Mouse (Mus musculus): ENCODE results near the gene Nrxn1. TPM values are rescaled to one million over a fixed set of nuclear protein-coding genes. Genes with fewer than 3 reads are reported as not detected.

The Nrxn1 gene
- polyA plus RNA-seq, 1 experiment from 2014 or later: 12.2 TPM

DNA sequence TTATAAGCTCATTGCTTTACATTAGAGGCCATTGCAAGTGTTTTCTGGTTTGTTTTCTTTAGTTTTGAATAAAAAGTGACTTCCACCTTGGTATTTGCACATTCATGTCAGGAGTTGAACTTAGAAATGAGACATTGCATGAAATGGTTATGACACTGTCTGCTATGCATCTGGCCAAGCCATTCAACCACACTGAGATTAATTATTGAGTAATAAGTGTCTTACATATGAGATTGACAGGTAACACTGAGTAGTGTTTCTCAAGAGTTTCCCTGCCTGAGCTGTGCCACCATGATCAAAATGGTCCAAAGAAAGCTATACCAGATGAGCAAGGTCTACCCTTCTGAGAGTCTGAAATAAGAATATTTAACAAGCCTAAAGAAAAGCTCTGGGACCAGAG lies 92.5 kb downstream of the Nrxn1 start:
- Histone ChIP-seq H3K9me3 (ENCODE audit: control insufficient read depth, low read length) (no peaks in the 10 kb centered on the region), H3K4me2 (ENCODE audit: low read depth, low read length) (no peak overlapping the region), H3K36me3 (ENCODE audit: control insufficient read depth, insufficient read depth, low read length) (no peaks in the 10 kb centered on the region), H3K4me3 (ENCODE audit: low read depth, low read length) (no peak overlapping the region), H3K27me3 (replicated peaks; ENCODE audit: control insufficient read depth, insufficient read depth, low read length) (no peaks in the 10 kb centered on the region), H3K9ac (ENCODE audit: low read depth, low read length) (no peak overlapping the region), H3K4me1 (ENCODE audit: control insufficient read depth, insufficient read depth, low read length) (no peaks in the 10 kb centered on the region), H3K27ac (replicated peaks; ENCODE audit: low read depth, low read length) (no peak overlapping the region)
- ATAC-seq (ENCODE audit: low read depth) (no peak), DNase-seq (ENCODE audit: low spot score) (no peak)

DNA sequence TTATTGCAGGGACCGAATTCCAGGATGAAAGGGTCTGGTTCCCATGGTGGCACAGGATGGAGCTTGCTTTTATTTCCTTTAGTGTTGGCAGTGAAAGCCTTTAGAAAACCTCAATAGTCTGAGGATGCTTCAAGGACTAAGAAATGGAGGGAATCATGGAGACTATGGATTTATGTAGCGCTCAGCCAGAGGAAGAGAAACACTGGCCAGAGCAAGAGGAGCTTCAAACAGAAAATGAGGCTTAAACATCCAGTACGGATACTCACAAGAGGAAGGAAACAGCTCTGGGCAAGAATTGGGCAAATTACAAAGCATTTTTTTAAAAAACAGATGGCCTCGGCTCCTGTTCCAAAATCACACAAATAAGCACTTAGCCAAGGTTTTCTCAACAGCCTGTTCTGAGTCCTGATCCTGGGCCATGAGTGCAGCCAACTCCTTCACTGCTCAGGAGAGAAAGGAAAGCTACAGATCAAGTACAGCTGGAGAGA lies 93.2 kb downstream of the Nrxn1 start:
- no peak overlapping the region for H3K4me3 ChIP-seq (ENCODE audit: low read depth, low read length)
- H3K4me2 ChIP-seq (ENCODE audit: low read depth, low read length): no peak overlapping the region
- H3K27me3 ChIP-seq (replicated peaks; ENCODE audit: control insufficient read depth, insufficient read depth, low read length): no peaks in the 10 kb centered on the region
- H3K27ac ChIP-seq (replicated peaks; ENCODE audit: low read depth, low read length): no peak overlapping the region
- DNase-seq (ENCODE audit: low spot score) (no peak), ATAC-seq (ENCODE audit: low read depth) (no peak)
- WGBS: 68% methylated on average over 4 of the region's 4 CpGs
- H3K4me1 ChIP-seq (ENCODE audit: control insufficient read depth, insufficient read depth, low read length): no peaks in the 10 kb centered on the region
- no peaks in the 10 kb centered on the region for H3K36me3 ChIP-seq (ENCODE audit: control insufficient read depth, insufficient read depth, low read length)
- H3K9me3 ChIP-seq (ENCODE audit: control insufficient read depth, low read length): no peaks in the 10 kb centered on the region
- H3K9ac ChIP-seq (ENCODE audit: low read depth, low read length): no peak overlapping the region

DNA sequence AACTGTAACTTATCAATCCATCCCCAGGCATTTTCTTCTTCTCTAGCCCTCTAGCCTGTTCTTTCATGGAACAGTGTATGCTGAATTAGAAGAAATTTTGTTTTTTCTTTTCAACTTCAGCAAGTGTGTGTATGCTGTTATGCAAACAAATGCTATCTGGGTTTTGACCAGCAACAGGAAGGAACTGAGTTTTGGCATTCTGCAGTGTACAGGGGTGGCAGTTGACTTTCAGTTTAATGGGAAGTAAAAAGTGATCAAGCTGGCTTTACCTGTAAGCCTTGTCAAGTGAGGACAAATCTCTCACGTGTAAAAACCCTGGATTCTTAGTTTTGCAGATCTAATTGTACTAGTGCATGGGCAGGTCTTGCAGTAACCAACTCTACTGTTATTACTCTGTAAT lies 95.2 kb downstream of the Nrxn1 start:
- DNase-seq (ENCODE audit: low spot score) (peak; percentile 10), ATAC-seq (ENCODE audit: low read depth) (no peak)
- H3K27ac ChIP-seq (replicated peaks; ENCODE audit: low read depth, low read length): no peak overlapping the region
- no peaks in the 10 kb centered on the region for H3K27me3 ChIP-seq (replicated peaks; ENCODE audit: control insufficient read depth, insufficient read depth, low read length)
- no peak overlapping the region for H3K9ac ChIP-seq (ENCODE audit: low read depth, low read length)
- 51% methylated on average over 1 of the region's 1 CpGs for WGBS
- no peak overlapping the region for H3K4me3 ChIP-seq (ENCODE audit: low read depth, low read length)
- H3K9me3 ChIP-seq (ENCODE audit: control insufficient read depth, low read length): no peaks in the 10 kb centered on the region
- H3K4me2 ChIP-seq (ENCODE audit: low read depth, low read length): no peak overlapping the region
- H3K36me3 ChIP-seq (ENCODE audit: control insufficient read depth, insufficient read depth, low read length): no peaks in the 10 kb centered on the region
- H3K4me1 ChIP-seq (ENCODE audit: control insufficient read depth, insufficient read depth, low read length): no peaks in the 10 kb centered on the region

DNA sequence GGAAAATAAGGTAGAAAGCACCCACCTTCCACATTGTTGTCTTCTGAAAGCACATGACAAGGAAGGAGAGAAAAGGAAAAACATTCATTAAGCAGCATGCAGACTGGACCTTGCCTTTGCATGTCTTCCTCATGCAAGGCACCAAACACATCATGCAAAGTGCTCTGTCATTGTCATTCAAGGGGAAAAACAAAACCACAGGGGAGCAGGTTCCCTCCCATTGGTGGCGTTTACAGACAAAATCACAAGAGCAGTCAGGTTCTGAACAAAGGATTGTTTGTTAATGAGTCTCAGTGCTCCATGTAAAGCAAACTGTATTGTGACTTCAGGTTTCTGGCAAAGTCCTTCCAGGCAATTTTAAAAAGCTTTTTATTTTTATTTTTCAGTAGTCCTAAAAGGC lies 97.4 kb downstream of the Nrxn1 start:
- no peak overlapping the region for H3K9ac ChIP-seq (ENCODE audit: low read depth, low read length)

DNA sequence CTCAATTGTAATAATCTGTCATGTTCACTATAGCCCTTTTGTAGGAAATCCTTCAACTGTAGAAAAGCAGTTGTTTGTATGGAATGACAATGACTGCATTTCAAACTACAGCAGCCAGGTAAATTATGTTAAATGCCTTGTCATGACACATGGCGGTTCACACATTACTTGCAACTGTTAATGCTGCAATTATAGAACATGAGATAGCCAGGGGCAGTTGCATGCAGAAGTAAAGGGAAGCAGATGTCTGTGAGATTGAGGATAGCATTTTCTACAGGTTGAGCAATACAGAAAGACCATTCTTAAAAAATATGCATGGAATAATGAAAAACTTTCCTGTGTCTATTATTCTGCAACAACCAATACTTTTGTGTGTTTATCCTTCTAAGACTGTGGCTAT lies 98.6 kb downstream of the Nrxn1 start:
- Histone ChIP-seq H3K27me3 (replicated peaks; ENCODE audit: control insufficient read depth, insufficient read depth, low read length) (no peaks in the 10 kb centered on the region), H3K9me3 (ENCODE audit: control insufficient read depth, low read length) (no peaks in the 10 kb centered on the region), H3K4me1 (ENCODE audit: control insufficient read depth, insufficient read depth, low read length) (no peaks in the 10 kb centered on the region), H3K36me3 (ENCODE audit: control insufficient read depth, insufficient read depth, low read length) (no peaks in the 10 kb centered on the region), H3K4me2 (ENCODE audit: low read depth, low read length) (no peak overlapping the region), H3K27ac (replicated peaks; ENCODE audit: low read depth, low read length) (no peak overlapping the region), H3K4me3 (ENCODE audit: low read depth, low read length) (no peak overlapping the region), H3K9ac (ENCODE audit: low read depth, low read length) (no peak overlapping the region)
- no peak for ATAC-seq (ENCODE audit: low read depth)
- WGBS: 36% methylated on average over 1 of the region's 1 CpGs
- DNase-seq (ENCODE audit: low spot score): no peak

More for the DNA sequence above, 97.4 kb downstream of the Nrxn1 start:
- no peak overlapping the region for H3K4me2 ChIP-seq (ENCODE audit: low read depth, low read length)
- H3K9me3 ChIP-seq (ENCODE audit: control insufficient read depth, low read length): no peaks in the 10 kb centered on the region
- H3K27ac ChIP-seq (replicated peaks; ENCODE audit: low read depth, low read length): no peak overlapping the region
- peak; percentile 30 for DNase-seq (ENCODE audit: low spot score)
- H3K4me1 ChIP-seq (ENCODE audit: control insufficient read depth, insufficient read depth, low read length): no peaks in the 10 kb centered on the region
- H3K27me3 ChIP-seq (replicated peaks; ENCODE audit: control insufficient read depth, insufficient read depth, low read length): no peaks in the 10 kb centered on the region
- H3K4me3 ChIP-seq (ENCODE audit: low read depth, low read length): no peak overlapping the region
- no peaks in the 10 kb centered on the region for H3K36me3 ChIP-seq (ENCODE audit: control insufficient read depth, insufficient read depth, low read length)
- peak; percentile 22; the same call in 1 of the 2 replicates for ATAC-seq (ENCODE audit: low read depth)
- WGBS: 13% methylated on average over 1 of the region's 1 CpGs

DNA sequence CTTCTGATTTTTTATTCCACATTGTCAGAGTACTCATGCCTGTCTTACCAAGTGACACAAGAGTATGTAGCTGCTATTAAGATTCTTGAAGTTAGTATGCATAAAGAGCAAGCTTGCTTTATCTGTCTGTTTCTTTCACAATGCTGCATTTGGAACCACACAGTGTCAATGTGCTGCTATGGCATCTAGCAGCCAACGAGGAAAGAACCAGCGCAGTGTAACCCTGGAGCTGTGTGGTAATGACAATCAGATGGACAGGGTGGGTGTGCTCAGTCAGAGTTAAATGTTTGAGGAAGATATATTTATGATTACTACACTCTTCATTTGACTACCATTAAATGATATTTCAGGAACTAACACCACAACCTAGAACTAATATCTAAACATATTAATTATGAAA lies 102.1 kb downstream of the Nrxn1 start:
- Histone ChIP-seq H3K4me3 (ENCODE audit: low read depth, low read length) (no peak overlapping the region), H3K27ac (replicated peaks; ENCODE audit: low read depth, low read length) (no peak overlapping the region), H3K27me3 (replicated peaks; ENCODE audit: control insufficient read depth, insufficient read depth, low read length) (no peaks in the 10 kb centered on the region), H3K4me1 (ENCODE audit: control insufficient read depth, insufficient read depth, low read length) (no peaks in the 10 kb centered on the region), H3K9me3 (ENCODE audit: control insufficient read depth, low read length) (no peaks in the 10 kb centered on the region), H3K9ac (ENCODE audit: low read depth, low read length) (no peak overlapping the region), H3K36me3 (ENCODE audit: control insufficient read depth, insufficient read depth, low read length) (no peaks in the 10 kb centered on the region), H3K4me2 (ENCODE audit: low read depth, low read length) (no peak overlapping the region)
- no peak for DNase-seq (ENCODE audit: low spot score)
- WGBS: 64% methylated on average over 2 of the region's 2 CpGs
- ATAC-seq (ENCODE audit: low read depth): no peak

DNA sequence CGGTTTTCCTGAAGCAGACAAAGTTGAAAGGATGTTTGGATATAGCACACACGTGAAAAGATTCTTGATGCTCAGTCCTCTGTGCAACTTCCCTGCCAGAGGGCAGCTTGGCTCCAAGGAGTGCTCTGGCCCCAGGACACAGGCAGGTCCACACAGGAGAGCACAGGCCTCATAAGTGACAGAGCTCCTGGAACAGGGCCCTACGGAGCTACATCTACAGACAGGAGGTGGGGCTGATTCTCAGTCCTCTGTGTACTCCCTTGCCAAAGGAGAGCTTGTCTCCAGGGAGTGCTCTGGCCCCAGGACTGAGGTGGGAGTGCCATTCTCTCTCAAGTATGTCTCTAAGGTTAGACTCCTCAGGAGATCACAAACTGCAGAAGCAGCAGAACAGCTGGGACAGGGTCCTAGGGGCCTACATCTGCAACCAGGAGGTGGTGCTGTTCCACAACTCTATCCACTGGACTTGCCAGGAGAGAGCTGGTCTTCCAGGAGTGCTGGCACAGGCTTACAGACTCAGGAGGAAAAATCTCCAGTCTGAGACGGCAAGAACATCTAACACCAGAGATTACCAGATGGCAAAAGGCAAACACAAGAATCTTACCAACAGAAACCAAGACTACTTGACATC lies 129.9 kb downstream of the Nrxn1 start:
- Histone ChIP-seq H3K4me3 (ENCODE audit: low read depth, low read length) (no peak overlapping the region), H3K4me1 (ENCODE audit: control insufficient read depth, insufficient read depth, low read length) (no peaks in the 10 kb centered on the region), H3K9me3 (ENCODE audit: control insufficient read depth, low read length) (no peaks in the 10 kb centered on the region), H3K27me3 (replicated peaks; ENCODE audit: control insufficient read depth, insufficient read depth, low read length) (no peaks in the 10 kb centered on the region), H3K4me2 (ENCODE audit: low read depth, low read length) (no peak overlapping the region), H3K9ac (ENCODE audit: low read depth, low read length) (no peak overlapping the region), H3K27ac (replicated peaks; ENCODE audit: low read depth, low read length) (no peak overlapping the region), H3K36me3 (ENCODE audit: control insufficient read depth, insufficient read depth, low read length) (no peaks in the 10 kb centered on the region)
- ATAC-seq (ENCODE audit: low read depth): peak; percentile 67; the same call in 1 of the 2 replicates
- 31% methylated on average over 4 of the region's 4 CpGs for WGBS
- DNase-seq (ENCODE audit: low spot score): peak; percentile 55

DNA sequence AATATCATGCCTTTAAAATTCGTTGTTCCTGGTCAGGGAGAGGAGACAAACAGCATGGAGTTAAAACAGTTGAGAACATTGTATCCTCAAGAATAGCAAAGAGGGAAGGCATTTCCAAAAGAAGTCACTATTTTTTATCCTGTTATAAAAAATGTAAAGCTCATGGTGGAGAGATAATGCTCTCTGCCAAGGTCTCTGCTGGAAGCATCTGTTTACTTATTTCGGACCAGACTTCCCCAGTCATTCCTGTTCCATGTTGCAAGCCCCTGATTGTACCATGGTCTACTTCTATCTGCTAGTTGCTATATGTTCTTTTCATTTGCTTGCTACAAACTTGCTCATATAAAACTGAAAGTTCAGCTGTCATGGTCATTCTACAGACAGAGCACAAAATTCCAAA lies 137.7 kb downstream of the Nrxn1 start:
- H3K4me2 ChIP-seq (ENCODE audit: low read depth, low read length): no peak overlapping the region
- H3K27ac ChIP-seq (replicated peaks; ENCODE audit: low read depth, low read length): no peak overlapping the region
- H3K9me3 ChIP-seq (ENCODE audit: control insufficient read depth, low read length): no peaks in the 10 kb centered on the region
- no peak for ATAC-seq (ENCODE audit: low read depth)
- no peak overlapping the region for H3K4me3 ChIP-seq (ENCODE audit: low read depth, low read length)
- no peaks in the 10 kb centered on the region for H3K4me1 ChIP-seq (ENCODE audit: control insufficient read depth, insufficient read depth, low read length)
- H3K27me3 ChIP-seq (replicated peaks; ENCODE audit: control insufficient read depth, insufficient read depth, low read length): no peaks in the 10 kb centered on the region
- no peak overlapping the region for H3K9ac ChIP-seq (ENCODE audit: low read depth, low read length)
- no peak for DNase-seq (ENCODE audit: low spot score)
- no peaks in the 10 kb centered on the region for H3K36me3 ChIP-seq (ENCODE audit: control insufficient read depth, insufficient read depth, low read length)
- 75% methylated on average over 2 of the region's 2 CpGs for WGBS

DNA sequence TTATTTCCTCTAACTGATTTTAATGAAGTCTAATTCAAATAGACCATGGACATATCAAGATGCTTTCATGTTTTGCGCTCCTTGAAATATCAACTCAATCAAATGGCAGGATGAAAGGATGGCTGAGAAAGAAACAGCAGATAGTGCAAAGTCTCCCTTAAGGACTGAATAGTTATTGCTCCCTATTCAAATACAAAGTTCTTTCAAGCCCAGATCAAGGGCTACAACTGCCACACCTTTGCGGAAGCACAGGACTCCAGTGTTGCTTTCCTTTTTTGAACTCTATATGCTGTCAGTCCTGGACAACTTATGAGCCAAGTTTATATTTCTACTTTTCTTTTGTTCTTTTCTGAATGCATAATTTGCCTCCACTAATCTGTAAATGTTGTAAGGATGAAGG lies 157.9 kb downstream of the Nrxn1 start:
- no peak overlapping the region for H3K27ac ChIP-seq (replicated peaks; ENCODE audit: low read depth, low read length)
- H3K4me1 ChIP-seq (ENCODE audit: control insufficient read depth, insufficient read depth, low read length): no peaks in the 10 kb centered on the region
- H3K4me3 ChIP-seq (ENCODE audit: low read depth, low read length): no peak overlapping the region
- H3K4me2 ChIP-seq (ENCODE audit: low read depth, low read length): no peak overlapping the region
- WGBS: 89% methylated on average over 2 of the region's 2 CpGs
- H3K36me3 ChIP-seq (ENCODE audit: control insufficient read depth, insufficient read depth, low read length): no peaks in the 10 kb centered on the region
- no peaks in the 10 kb centered on the region for H3K9me3 ChIP-seq (ENCODE audit: control insufficient read depth, low read length)
- ATAC-seq (ENCODE audit: low read depth) (no peak), DNase-seq (ENCODE audit: low spot score) (no peak)
- no peak overlapping the region for H3K9ac ChIP-seq (ENCODE audit: low read depth, low read length)
- no peaks in the 10 kb centered on the region for H3K27me3 ChIP-seq (replicated peaks; ENCODE audit: control insufficient read depth, insufficient read depth, low read length)

Measured in embryonic facial prominence, embryonic 14.5 days (tissue).